Mouse (Mus musculus) kidney, postnatal 0 days (tissue): ENCODE data around the gene Ajm1. TPM values are rescaled to one million over a fixed set of nuclear protein-coding genes. Genes with fewer than 3 reads are reported as not detected.

Experiments used
- ATAC-seq: fragments of 200-750 bp; cut with Nextera tagmentation; replicated peaks from 2 replicates; pipeline ENCODE4 v1.8.0; 2017; ENCODE audit warnings: low read depth, moderate number of reproducible peaks, moderate TSS enrichment, moderate library complexity; ENCODE audit not compliant: low FRiP score
- DNase-seq: peaks from one replicate; pipeline ENCODE4 v3.0.0-alpha.2; 2016; ENCODE audit warnings: low spot score
- H3K27ac ChIP-seq: fragments of 300-500 bp; sonication (generic); 2 replicates; pipeline ENCODE4 v1.5.1; 2014; ENCODE audit warnings: mild to moderate bottlenecking
- H3K27me3 ChIP-seq: fragments of 300-500 bp; sonication (generic); 2 replicates; pipeline ENCODE4 v1.6.1; 2014; ENCODE audit warnings: low read length, mixed read lengths; ENCODE audit not compliant: insufficient read depth
- H3K36me3 ChIP-seq: fragments of 300-500 bp; sonication (generic); 2 replicates; pipeline ENCODE4 v1.6.1; 2014; ENCODE audit warnings: low read length, mixed read lengths; ENCODE audit not compliant: insufficient read depth
- H3K4me1 ChIP-seq: fragments of 300-500 bp; sonication (generic); replicated peaks from 2 replicates; pipeline ENCODE4 v1.6.1; 2014; ENCODE audit warnings: antibody characterized with exemption, low read length, mixed read lengths; ENCODE audit not compliant: insufficient read depth
- H3K4me2 ChIP-seq: fragments of 300-500 bp; sonication (generic); 2 replicates; pipeline ENCODE4 v1.6.1; 2014; ENCODE audit warnings: mild to moderate bottlenecking, low read length, moderate library complexity, mixed read lengths
- H3K4me3 ChIP-seq: fragments of 300-500 bp; sonication (generic); replicated peaks from 2 replicates; pipeline ENCODE4 v1.5.1; 2014; ENCODE audit warnings: low read depth, low read length
- H3K9ac ChIP-seq: fragments of 300-500 bp; sonication (generic); 2 replicates; pipeline ENCODE4 v1.6.1; 2014; ENCODE audit warnings: low read depth, low read length
- H3K9me3 ChIP-seq: fragments of 300-500 bp; sonication (generic); replicated peaks from 2 replicates; pipeline ENCODE4 v1.6.1; 2016; ENCODE audit warnings: low read length, inconsistent platforms, mixed read lengths
- CTCF ChIP-seq: IDR thresholded peaks from 2 replicates; pipeline ENCODE4 v1.5.1; 2016; ENCODE audit warnings: antibody characterized with exemption, low read depth, mild to moderate bottlenecking, moderate library complexity
- WGBS: fragments of 180-500 bp; shearing (Covaris S2); extraction: QIAGEN DNeasy Blood & Tissue Kit; methylation state at CpG from one replicate; pipeline ENCODE4 v1.1.7; 2014; 5-methylcytosine and 5-hydroxymethylcytosine counted together
- polyA plus RNA-seq: library from polyadenylated mRNA; unstranded; fragments of >200 nt; fragmentation: Nextera tagmentation; extraction: Ambion mirVana; gene quantifications from 2 replicates; pipeline ENCODE4 v1.2.1, GENCODE M21; 2015

The Ajm1 gene
- polyA plus RNA-seq, 1 experiment from 2014 or later: 0.16 TPM

DNA sequence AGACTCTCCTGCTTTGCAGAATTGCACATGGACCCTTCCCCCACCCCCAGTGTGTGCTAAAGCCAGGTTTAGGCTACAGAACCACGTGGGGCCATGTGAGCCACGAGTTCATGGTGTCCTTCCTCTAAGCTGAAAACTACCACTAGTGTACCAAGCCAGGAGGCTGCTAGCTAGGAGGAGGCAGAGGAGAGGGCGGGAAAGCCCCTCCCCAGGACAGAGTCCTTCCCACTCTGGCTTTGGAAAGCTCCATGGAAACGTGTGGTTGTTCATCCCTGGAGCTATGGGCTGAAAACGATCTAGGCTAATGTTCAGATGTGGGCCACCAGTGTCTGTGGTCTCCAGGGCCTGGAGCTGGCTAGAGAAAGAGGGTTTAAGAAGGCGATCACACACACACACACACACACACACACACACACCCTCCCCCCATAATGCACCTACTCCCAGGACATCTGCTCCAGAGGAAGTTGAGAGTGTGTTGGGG, 896 bp downstream of the Ajm1 start:
- ATAC-seq (no peak), DNase-seq (no peak)
- H3K9me3 ChIP-seq: no peaks in the 10 kb centered on the region
- peaks cover 14% of the 10 kb centered on the region for H3K36me3 ChIP-seq
- H3K4me1 ChIP-seq: peaks cover 42% of the 10 kb centered on the region
- peaks cover 51% of the 10 kb centered on the region for H3K27me3 ChIP-seq
- no peak overlapping the region for H3K4me3 ChIP-seq
- H3K27ac ChIP-seq: no peak overlapping the region
- 39% methylated on average over 6 of the region's 6 CpGs for WGBS
- no peak for TF ChIP-seq CTCF
- H3K9ac ChIP-seq: no peak overlapping the region
- peak overlapping the region; percentile 78; the same call in 1 of the 2 replicates for H3K4me2 ChIP-seq

DNA sequence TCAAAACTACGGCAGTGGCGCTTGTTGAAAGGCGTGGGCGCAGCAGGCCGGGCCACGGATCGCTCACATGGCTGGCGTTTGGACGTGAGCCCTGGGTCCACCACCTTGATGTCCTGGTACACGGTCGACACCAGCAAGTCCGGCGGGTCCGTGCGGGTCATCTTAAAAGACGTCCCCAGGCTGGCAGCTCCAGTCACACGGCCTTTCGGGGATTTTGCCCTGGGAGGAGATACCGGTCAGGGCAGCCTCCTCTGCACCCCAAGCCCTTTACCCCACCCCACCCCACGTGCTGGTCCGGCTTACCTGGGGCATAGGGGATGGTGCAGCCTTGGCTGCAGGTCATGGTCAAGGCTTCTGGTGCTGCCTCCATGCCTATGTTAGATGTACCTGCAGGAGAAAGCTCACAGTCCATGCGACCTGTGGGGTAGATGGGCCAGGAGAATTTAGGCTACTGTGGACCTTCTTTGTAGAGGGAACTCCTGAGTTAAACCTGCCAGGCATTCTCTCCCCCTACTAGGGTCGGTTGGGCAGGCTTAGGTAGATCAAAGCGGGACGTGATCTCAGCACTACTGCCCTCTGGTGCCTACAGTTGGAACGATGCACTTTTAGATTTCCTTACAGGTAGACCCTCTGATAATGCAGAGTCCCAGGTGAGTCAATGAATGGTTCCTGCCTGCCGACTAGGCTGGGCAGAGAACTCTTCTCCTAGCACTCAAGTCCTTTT, 1.7 kb downstream of the Ajm1 start:
- peaks cover 10% of the 10 kb centered on the region for H3K36me3 ChIP-seq
- H3K9me3 ChIP-seq: no peaks in the 10 kb centered on the region
- TF ChIP-seq CTCF: peak; percentile 69
- peak overlapping the region; percentile 36 for H3K4me2 ChIP-seq
- H3K4me3 ChIP-seq: peak overlapping the region; percentile 25
- H3K9ac ChIP-seq: no peak overlapping the region
- ATAC-seq: no peak
- no peak overlapping the region for H3K27ac ChIP-seq
- peaks cover 51% of the 10 kb centered on the region for H3K27me3 ChIP-seq
- DNase-seq: peak; percentile 61
- WGBS: 3% methylated on average over 21 of the region's 27 CpGs
- peaks cover 46% of the 10 kb centered on the region for H3K4me1 ChIP-seq

DNA sequence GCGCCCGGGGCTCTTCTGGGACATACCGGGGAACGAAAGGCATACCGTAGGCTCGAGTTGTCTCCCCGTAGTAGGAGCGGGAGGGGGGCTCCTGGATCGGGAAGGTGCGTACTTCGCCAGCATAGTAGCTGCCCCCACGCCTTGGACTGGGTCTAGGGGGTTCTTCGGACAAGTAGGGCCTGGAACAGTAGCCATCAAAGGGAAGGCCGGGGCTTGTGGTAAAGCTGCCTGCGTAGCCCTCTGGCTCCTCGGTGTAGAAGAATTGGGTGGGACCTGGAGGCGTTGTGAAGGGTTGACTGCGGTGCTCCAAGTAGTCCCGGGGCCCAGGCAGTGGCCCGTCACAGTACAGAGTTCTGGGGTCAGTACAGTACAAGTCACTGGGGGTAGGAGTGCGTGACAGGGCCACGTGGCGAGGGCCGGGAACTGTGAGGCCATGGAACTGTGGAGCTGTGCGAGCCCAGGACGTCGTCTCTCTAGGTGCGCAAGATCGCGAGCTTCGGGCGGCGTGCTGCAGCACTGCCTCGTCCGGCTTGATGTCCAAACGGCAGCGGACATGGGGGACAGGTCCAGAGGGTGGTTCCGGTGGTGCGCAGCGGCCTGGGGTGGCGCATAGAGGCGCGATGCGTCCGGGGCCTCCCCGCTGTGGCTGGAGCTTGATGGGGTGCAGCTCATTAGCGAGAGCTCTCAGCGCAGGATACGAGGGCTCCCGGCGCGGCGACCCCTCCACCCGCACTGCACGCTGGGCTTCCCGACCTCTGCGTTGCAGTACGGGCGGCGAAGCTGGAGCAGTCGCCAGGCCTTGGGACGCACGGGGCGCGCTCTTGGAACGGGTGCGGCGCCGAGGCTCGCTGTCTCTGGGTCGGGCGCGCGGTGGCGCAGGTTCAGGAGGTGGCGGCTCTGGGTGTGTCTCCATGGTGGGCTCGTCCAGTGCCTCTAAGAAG, 2.5 kb downstream of the Ajm1 start:
- H3K27me3 ChIP-seq: peaks cover 51% of the 10 kb centered on the region
- peak overlapping the region; percentile 37 for H3K4me2 ChIP-seq
- H3K4me1 ChIP-seq: peaks cover 46% of the 10 kb centered on the region
- no peaks in the 10 kb centered on the region for H3K9me3 ChIP-seq
- peak overlapping the region; percentile 25 for H3K4me3 ChIP-seq
- 6% methylated on average over 77 of the region's 77 CpGs for WGBS
- H3K36me3 ChIP-seq: peaks cover 3% of the 10 kb centered on the region; the same call in 1 of the 2 replicates
- H3K27ac ChIP-seq: no peak overlapping the region
- DNase-seq: no peak
- no peak overlapping the region for H3K9ac ChIP-seq
- TF ChIP-seq CTCF: no peak
- no peak for ATAC-seq

DNA sequence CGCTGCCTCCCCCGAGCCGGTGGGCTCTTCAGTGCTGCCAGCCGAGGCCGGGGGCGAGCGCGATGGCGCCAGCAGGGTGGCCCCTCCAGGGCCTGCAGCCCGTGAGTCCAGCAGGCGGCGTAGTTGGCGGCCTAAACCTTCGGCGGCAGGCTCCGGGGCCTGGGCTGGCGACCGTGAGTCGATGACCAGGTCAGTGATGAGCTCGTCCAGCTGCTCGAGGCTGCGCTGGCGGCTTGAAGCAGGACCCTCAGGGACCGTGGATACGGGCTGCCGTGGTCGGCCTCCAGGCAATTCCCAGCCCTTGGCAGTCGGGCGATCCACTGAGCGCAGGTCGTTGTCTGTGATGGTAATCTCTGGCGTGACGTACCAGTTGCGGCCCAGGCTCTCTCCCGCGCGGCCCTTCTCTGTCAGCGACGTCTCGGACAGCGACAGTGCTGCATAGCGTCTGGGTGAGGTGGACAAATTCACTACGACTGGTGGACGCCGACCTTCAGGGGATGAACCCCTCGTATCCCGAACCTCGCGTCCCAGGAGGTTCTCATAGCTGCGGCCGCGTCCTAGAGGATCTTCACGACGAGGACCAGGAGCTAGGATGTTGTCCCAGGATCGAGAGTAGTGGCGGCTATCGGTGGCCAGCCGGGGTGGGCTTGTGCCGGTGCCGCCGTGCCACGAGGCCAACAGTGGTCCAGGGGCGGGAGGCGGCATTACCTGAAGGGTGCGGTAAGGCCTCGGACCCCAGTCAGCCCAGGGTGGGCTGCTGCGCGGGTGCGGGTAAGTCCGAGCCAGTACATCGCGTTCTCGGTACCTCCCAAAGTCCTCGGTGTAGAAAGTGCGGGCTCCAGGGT, 3.4 kb downstream of the Ajm1 start:
- no peak for DNase-seq
- H3K9ac ChIP-seq: no peak overlapping the region

DNA sequence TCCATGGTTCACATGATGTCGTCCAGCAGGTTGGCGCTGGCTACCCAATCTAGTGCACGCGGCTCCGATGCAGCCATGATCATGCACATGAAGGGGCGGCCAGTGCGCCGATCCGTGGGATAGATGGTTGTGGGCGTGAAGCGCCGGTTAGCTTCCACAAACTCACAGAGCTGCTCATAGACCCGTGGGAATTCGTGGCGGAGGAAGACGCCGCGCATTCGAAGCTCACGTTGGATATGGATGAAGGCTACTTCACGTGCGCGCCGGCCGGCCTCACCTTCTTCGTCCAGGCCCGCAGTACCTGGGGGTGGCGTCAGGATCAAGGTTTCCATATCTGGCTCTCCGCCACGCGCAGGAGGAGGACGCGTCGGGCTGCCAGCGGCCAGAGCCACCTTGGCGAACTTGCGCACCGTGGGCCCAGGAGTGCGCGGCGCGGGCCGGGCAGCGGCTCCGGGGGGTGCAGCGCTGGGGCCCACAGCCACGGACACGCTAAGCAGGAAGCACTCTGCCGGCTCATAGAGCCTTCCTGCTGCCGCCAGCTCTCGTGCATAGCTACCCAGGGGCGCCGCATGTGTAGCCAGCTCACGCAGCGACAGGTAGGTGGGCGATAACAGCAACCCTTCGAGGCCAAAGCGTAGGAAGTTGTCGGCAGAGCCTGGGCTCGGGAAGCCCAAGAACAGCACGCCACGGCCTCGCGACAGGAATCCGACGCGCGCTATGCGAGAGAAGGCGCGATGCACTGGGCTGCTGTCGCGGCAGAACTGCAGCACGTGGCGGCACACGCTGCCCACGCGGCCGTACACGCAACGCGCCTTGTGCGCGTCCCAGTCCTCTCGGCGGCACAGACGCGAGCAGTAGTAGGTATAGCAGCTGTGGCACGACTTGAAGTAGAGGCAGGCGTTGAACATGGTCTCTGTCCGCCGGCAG, 4.3 kb downstream of the Ajm1 start:
- no peak for TF ChIP-seq CTCF
- Histone ChIP-seq H3K36me3 (no peaks in the 10 kb centered on the region), H3K27me3 (peaks cover 51% of the 10 kb centered on the region), H3K9ac (0 out of 2 replicates have a peak overlapping the region, but pooled peaks have one; percentile 35), H3K4me2 (peak overlapping the region; percentile 37; the same call in 1 of the 2 replicates), H3K4me1 (peaks cover 56% of the 10 kb centered on the region), H3K4me3 (peak overlapping the region; percentile 4), H3K27ac (no peak overlapping the region), H3K9me3 (no peaks in the 10 kb centered on the region)
- 21% methylated on average over 92 of the region's 92 CpGs for WGBS
- DNase-seq (no peak), ATAC-seq (no peak)

More for the DNA sequence above, 3.4 kb downstream of the Ajm1 start:
- Histone ChIP-seq H3K36me3 (peaks cover 2% of the 10 kb centered on the region; the same call in 1 of the 2 replicates), H3K4me2 (peak overlapping the region; percentile 37), H3K9me3 (no peaks in the 10 kb centered on the region), H3K27ac (no peak overlapping the region), H3K27me3 (peaks cover 51% of the 10 kb centered on the region), H3K4me1 (peaks cover 54% of the 10 kb centered on the region), H3K4me3 (peak overlapping the region; percentile 4)
- ATAC-seq: no peak
- TF ChIP-seq CTCF: peak; percentile 49
- 7% methylated on average over 75 of the region's 75 CpGs for whole genome bisulfite sequencing
